Mouse (Mus musculus): ENCODE data around the gene Exoc3l. TPM values are rescaled to one million over a fixed set of nuclear protein-coding genes. Genes with fewer than 3 reads are reported as not detected.

Exoc3l gene
- polyA plus RNA-seq, 1 experiment from 2014 or later, result 11.7 TPM

MicroRNAs encoded within 50 kb of the gene (microRNA counts, 519-probe panel; counts per million panel counts)
- microRNA mmu-miR-328, result 3,207 counts per million, percentile 66 among the panel's probes with 10 or more counts

Small RNA genes within 50 kb of the gene (microRNA-seq; reads per million reads assigned to microRNA genes)
- not detected for gene Gm27320
- gene Mir328, result 419 reads per million, percentile 68 among the genes with 10 or more reads in this experiment

Other genes starting within 250 kb of the Exoc3l start
- not detected in 2 replicates for gene Ces3a, start 247.5 kb downstream of the Exoc3l start, polyA plus RNA-seq (2015; fragmentation: Nextera tagmentation; extraction: Ambion mirVana)
- gene Ces3b, start 212.3 kb downstream of the Exoc3l start, polyA plus RNA-seq (2015; fragmentation: Nextera tagmentation; extraction: Ambion mirVana), result not detected in 2 replicates
- not detected in 2 replicates for gene Ces4a, start 164.3 kb downstream of the Exoc3l start, polyA plus RNA-seq (2015; fragmentation: Nextera tagmentation; extraction: Ambion mirVana)
- 23.2 and 25.3 TPM in 2 replicates for gene Cbfb, start 125.4 kb downstream of the Exoc3l start, polyA plus RNA-seq (2015; fragmentation: Nextera tagmentation; extraction: Ambion mirVana)
- gene D230025D16Rik, start 71.0 kb downstream of the Exoc3l start, polyA plus RNA-seq (2015; fragmentation: Nextera tagmentation; extraction: Ambion mirVana), result 30.5 and 33.7 TPM in 2 replicates
- 3.6 and 4.2 TPM in 2 replicates for gene B3gnt9, start 40.9 kb downstream of the Exoc3l start, polyA plus RNA-seq (2015; fragmentation: Nextera tagmentation; extraction: Ambion mirVana)
- 12.5 and 13.4 TPM in 2 replicates for gene Tradd, start 31.5 kb downstream of the Exoc3l start, polyA plus RNA-seq (2015; fragmentation: Nextera tagmentation; extraction: Ambion mirVana)
- gene Fbxl8, start 31.5 kb downstream of the Exoc3l start, polyA plus RNA-seq (2015; fragmentation: Nextera tagmentation; extraction: Ambion mirVana), result 0.48 and 0.61 TPM in 2 replicates
- gene Hsf4, start 26.3 kb downstream of the Exoc3l start, polyA plus RNA-seq (2015; fragmentation: Nextera tagmentation; extraction: Ambion mirVana), result 0.17 and 0.38 TPM in 2 replicates
- 3.1 and 4.3 TPM in 2 replicates for gene Nol3, start 20.0 kb downstream of the Exoc3l start, polyA plus RNA-seq (2015; fragmentation: Nextera tagmentation; extraction: Ambion mirVana)
- 106 and 107 TPM in 2 replicates for gene 4931428F04Rik, start 6.2 kb downstream of the Exoc3l start, polyA plus RNA-seq (2015; fragmentation: Nextera tagmentation; extraction: Ambion mirVana)
- 51.1 and 57.5 TPM in 2 replicates for gene E2f4, start 1.6 kb upstream of the Exoc3l start, polyA plus RNA-seq (2015; fragmentation: Nextera tagmentation; extraction: Ambion mirVana)
- gene Elmo3, start 9.5 kb upstream of the Exoc3l start, polyA plus RNA-seq (2015; fragmentation: Nextera tagmentation; extraction: Ambion mirVana), result 0.97 and 1.1 TPM in 2 replicates
- gene Lrrc29, start 30.2 kb upstream of the Exoc3l start, polyA plus RNA-seq (2015; fragmentation: Nextera tagmentation; extraction: Ambion mirVana), result 0.98 and 1.1 TPM in 2 replicates
- 121 TPM in 2 replicates for gene Tmem208, start 30.3 kb upstream of the Exoc3l start, polyA plus RNA-seq (2015; fragmentation: Nextera tagmentation; extraction: Ambion mirVana)
- gene Fhod1, start 51.9 kb upstream of the Exoc3l start, polyA plus RNA-seq (2015; fragmentation: Nextera tagmentation; extraction: Ambion mirVana), result 0.53 and 0.57 TPM in 2 replicates
- 5.4 and 5.6 TPM in 2 replicates for gene Slc9a5, start 52.7 kb upstream of the Exoc3l start, polyA plus RNA-seq (2015; fragmentation: Nextera tagmentation; extraction: Ambion mirVana)
- gene Plekhg4, start 77.2 kb upstream of the Exoc3l start, polyA plus RNA-seq (2015; fragmentation: Nextera tagmentation; extraction: Ambion mirVana), result 0.93 and 1.5 TPM in 2 replicates
- gene Kctd19, start 117.4 kb upstream of the Exoc3l start, polyA plus RNA-seq (2015; fragmentation: Nextera tagmentation; extraction: Ambion mirVana), result not detected in 2 replicates
- gene Lrrc36, start 117.5 kb upstream of the Exoc3l start, polyA plus RNA-seq (2015; fragmentation: Nextera tagmentation; extraction: Ambion mirVana), result 1.5 and 2.4 TPM in 2 replicates
- gene Tppp3, start 175.4 kb upstream of the Exoc3l start, polyA plus RNA-seq (2015; fragmentation: Nextera tagmentation; extraction: Ambion mirVana), result 93.1 and 111 TPM in 2 replicates
- gene Zdhhc1, start 200.8 kb upstream of the Exoc3l start, polyA plus RNA-seq (2015; fragmentation: Nextera tagmentation; extraction: Ambion mirVana), result 26.2 and 31.3 TPM in 2 replicates
- gene Hsd11b2, start 222.7 kb upstream of the Exoc3l start, polyA plus RNA-seq (2015; fragmentation: Nextera tagmentation; extraction: Ambion mirVana), result 11.6 and 16.9 TPM in 2 replicates